Mouse (Mus musculus) kidney, adult 2 months (tissue): ENCODE results near the gene Lpin2. TPM values are rescaled to one million over a fixed set of nuclear protein-coding genes. Genes with fewer than 3 reads are reported as not detected.
A peak's percentile ranks its signal among the peaks of the same experiment; 100 is the strongest.

ENCODE experiments used
- DNase-seq: peaks from one replicate; pipeline ENCODE4 v3.0.0; 2021
- H3K27ac ChIP-seq: fragments of 200-500 bp; 2 replicates; pipeline ENCODE4 v1.5.1; 2012; ENCODE audit warnings: low read depth, low read length, control low read depth, inconsistent platforms; ENCODE audit not compliant: insufficient read depth
- H3K27me3 ChIP-seq: fragments of 200-500 bp; replicated peaks from 2 replicates; pipeline ENCODE4 v1.6.1; 2012; ENCODE audit warnings: mild to moderate bottlenecking, moderate library complexity, low read length, inconsistent platforms; ENCODE audit not compliant: control insufficient read depth, insufficient read depth
- H3K36me3 ChIP-seq: fragments of 200-500 bp; 2 replicates; pipeline ENCODE4 v1.6.1; 2012; ENCODE audit warnings: mild to moderate bottlenecking, moderate library complexity, low read length, inconsistent platforms; ENCODE audit not compliant: control insufficient read depth, insufficient read depth
- H3K4me1 ChIP-seq: fragments of 200-500 bp; 2 replicates; pipeline ENCODE4 v1.6.1; 2011; ENCODE audit warnings: low read length; ENCODE audit not compliant: control insufficient read depth, insufficient read depth
- H3K4me3 ChIP-seq: fragments of 200-500 bp; 2 replicates; pipeline ENCODE4 v1.5.1; 2011; ENCODE audit warnings: mild to moderate bottlenecking, low read depth, low read length, control low read depth; ENCODE audit not compliant: insufficient read depth
- CTCF ChIP-seq: fragments of 200-500 bp; conservative IDR thresholded peaks from 2 replicates; pipeline ENCODE4 v1.5.1; 2011; ENCODE audit warnings: low read depth, mild to moderate bottlenecking, control low read depth, low read length, moderate library complexity, mixed read lengths; ENCODE audit not compliant: insufficient read depth, insufficient read length
- POLR2A ChIP-seq: fragments of 200-500 bp; IDR thresholded peaks from one replicate; pipeline ENCODE4 v1.6.1; 2011; ENCODE audit warnings: low read depth, low read length, control low read depth
- WGBS: fragments of 180-500 bp; shearing (Covaris S2); methylation state at CpG from one replicate; pipeline ENCODE4 v1.1.7; 2018; 5-methylcytosine and 5-hydroxymethylcytosine counted together
- polyA plus RNA-seq: library from polyadenylated mRNA; depleted of rRNA; stranded (reverse); fragments of >200 nt; gene quantifications from 2 replicates; pipeline ENCODE4 v1.2.3, GENCODE M21; 2012

The Lpin2 gene
- polyA plus RNA-seq, 1 experiment: 17.7 TPM

DNA sequence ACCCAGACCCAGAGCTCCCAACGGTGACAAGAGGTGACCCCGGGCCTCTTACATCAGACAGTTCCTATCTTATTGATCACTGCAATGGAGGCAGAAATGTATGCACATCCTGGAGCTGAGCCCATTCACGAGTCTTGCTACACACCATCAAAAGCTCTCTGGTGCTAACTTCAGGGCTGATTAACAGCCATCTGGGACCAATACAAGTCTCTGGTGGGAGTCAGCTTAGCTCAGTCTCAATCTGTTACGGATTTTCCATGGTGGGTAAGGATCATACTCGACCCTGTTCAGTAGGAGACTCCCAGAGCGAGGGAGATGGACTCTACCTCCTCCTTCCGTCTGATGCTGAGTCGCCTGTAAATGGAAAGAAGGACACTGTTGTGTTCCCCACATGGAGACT lies 22.6 kb upstream of the Lpin2 start:
- Histone ChIP-seq H3K27me3 (no peaks in the 10 kb centered on the region), H3K4me1 (peaks cover 22% of the 10 kb centered on the region), H3K27ac (peak overlapping the region; percentile 68; the same call in 1 of the 2 replicates), H3K36me3 (no peaks in the 10 kb centered on the region), H3K4me3 (no peak overlapping the region)
- no peak for DNase-seq
- no peak for TF ChIP-seq POLR2A
- no peak for TF ChIP-seq CTCF
- 67% methylated on average over 8 of the region's 8 CpGs for WGBS

DNA sequence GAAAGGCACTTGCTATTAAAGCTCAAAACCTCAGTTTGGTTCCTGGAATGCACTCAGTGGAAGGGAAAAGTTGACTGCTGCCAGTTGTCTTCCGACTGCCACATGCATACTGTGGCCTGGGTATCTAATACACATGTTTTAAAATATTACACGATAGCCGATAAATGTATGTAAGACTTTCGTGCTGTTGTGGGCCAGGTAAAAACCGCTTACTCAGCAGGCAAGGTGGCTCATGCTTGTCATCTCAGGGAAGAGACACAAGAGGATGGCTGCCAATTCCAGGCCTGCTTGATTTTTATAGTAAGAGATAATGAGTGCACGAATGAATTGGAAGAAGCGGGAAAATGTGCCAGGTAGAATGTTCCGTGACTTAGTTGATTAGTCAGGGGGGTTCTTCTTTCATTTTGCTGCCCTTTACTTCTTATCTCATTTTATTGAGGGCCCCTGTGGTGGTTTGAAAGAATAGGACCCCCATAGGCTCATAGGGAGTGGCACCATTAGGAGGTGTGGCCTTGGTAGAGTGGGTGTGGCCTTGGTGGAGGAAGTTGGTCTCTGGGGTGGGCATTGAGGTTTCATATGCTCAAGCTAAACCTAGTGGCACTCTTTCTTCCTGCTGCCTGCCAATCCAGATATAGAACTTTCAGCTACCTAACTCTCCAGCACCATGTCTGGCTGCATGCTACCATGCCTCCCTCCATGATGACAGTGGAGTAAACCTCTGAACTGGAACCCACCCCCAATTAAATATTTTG lies 21.9 kb upstream of the Lpin2 start:
- no peak for DNase-seq
- H3K36me3 ChIP-seq: no peaks in the 10 kb centered on the region
- no peak for TF ChIP-seq CTCF
- no peak for TF ChIP-seq POLR2A
- no peak overlapping the region for H3K4me3 ChIP-seq
- H3K4me1 ChIP-seq: peaks cover 22% of the 10 kb centered on the region
- WGBS: 91% methylated on average over 8 of the region's 8 CpGs
- no peaks in the 10 kb centered on the region for H3K27me3 ChIP-seq
- 0 out of 2 replicates have a peak overlapping the region, but pooled peaks have one; percentile 68 for H3K27ac ChIP-seq

DNA sequence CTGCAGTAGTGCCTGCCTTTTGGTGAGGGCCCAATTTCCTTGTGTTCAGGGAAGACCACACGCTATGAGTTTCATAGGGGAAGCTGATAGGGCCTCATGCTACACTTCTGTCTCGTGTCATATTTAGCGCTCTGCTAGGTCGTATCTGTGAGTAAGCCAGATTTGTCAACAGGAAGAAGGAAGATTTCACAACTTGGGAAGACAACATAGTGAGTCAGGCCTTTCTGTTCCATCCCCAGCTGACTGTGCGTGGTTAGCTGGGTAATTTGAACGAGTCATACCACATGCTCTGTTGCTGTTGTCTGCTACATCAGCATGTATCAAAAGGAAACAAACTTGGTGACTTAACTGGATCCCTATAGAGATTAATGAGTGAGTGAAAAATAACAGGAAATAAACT lies 17.4 kb upstream of the Lpin2 start:
- DNase-seq: peak; percentile 58
- 56% methylated on average over 6 of the region's 6 CpGs for WGBS

DNA sequence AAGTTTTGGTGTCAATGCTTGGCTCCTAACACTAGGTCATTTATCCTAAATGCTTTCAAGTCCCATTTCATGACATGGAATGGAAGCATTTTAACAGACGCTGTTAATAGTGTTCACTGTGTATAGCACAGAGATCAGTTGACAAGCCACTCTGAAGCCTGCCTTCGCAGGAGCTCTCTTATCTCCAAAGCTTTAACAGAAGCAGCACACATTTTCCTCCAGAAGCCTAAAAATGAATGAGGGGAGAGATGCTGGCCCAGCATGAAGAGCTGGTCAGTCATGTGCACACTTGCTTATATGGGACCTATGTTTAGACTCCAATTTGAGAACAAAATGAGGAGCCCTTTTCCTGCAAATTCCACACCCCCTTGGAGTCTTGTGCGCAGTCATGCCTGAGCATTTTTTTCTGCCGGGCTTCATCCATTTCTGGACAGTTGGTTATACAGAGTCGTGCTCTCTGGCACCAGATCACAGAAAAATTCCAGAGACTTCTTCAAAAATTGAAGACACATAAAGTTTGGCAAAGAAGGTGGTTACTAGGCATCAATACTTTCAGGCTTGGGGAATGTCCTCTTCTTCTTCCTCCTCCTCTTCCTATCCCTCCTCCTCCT lies 14.1 kb upstream of the Lpin2 start:
- H3K27ac ChIP-seq: no peak overlapping the region
- DNase-seq: no peak
- H3K27me3 ChIP-seq: no peaks in the 10 kb centered on the region
- no peak overlapping the region for H3K4me3 ChIP-seq
- 67% methylated on average over 5 of the region's 5 CpGs for WGBS
- TF ChIP-seq POLR2A (no peak), CTCF (no peak)
- no peaks in the 10 kb centered on the region for H3K4me1 ChIP-seq
- no peaks in the 10 kb centered on the region for H3K36me3 ChIP-seq

More for the DNA sequence above, 17.4 kb upstream of the Lpin2 start:
- H3K27ac ChIP-seq: no peak overlapping the region
- no peak overlapping the region for H3K4me3 ChIP-seq
- H3K36me3 ChIP-seq: no peaks in the 10 kb centered on the region
- H3K27me3 ChIP-seq: no peaks in the 10 kb centered on the region
- TF ChIP-seq POLR2A: no peak
- no peak for TF ChIP-seq CTCF
- peaks cover 7% of the 10 kb centered on the region; the same call in 1 of the 2 replicates for H3K4me1 ChIP-seq

DNA sequence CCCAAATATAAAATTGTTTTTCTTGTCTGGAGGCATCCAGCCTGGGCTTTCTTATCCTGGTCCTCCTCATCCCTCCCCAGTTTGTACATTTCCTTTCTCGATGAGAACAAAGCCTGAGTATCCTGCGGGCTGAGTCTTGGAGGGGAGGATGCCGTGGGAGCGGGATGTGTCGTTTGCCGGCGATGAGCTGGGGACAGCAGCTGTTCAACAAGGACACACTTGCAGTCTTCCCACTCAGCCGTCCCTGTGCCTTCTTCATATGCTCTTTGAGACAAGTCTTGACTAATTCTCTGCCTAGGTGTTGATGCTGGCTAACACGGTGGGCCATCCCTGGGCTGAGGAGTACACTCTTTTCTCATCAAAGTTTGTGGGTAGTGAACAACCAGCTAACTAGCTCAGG lies 13.5 kb upstream of the Lpin2 start:
- Histone ChIP-seq H3K4me3 (no peak overlapping the region), H3K36me3 (no peaks in the 10 kb centered on the region), H3K27me3 (no peaks in the 10 kb centered on the region), H3K27ac (peak overlapping the region; percentile 9; the same call in 1 of the 2 replicates), H3K4me1 (no peaks in the 10 kb centered on the region)
- no peak for TF ChIP-seq CTCF
- no peak for TF ChIP-seq POLR2A
- WGBS: 48% methylated on average over 9 of the region's 9 CpGs
- no peak for DNase-seq

DNA sequence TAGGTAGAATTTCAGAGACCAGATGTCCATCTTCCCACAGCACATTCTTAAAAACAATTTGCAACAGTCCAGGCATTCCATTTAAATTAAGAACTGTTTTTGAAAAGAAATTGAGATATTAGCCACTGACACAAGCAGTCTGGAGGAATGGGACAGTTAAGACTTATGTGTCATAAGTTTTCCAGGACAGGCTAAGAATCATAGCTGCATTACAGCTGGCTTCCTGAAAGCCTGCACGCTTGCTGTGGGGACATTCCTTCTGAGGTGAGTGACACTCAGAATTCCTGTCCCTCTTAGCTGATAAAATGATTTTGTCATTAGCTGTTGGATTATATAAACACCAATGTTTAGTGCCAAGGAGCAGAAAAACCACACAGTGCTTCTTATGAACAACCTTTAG lies 12.7 kb upstream of the Lpin2 start:
- no peak for DNase-seq
- Histone ChIP-seq H3K36me3 (no peaks in the 10 kb centered on the region), H3K27ac (peak overlapping the region; percentile 9; the same call in 1 of the 2 replicates), H3K27me3 (no peaks in the 10 kb centered on the region), H3K4me3 (no peak overlapping the region), H3K4me1 (no peaks in the 10 kb centered on the region)
- TF ChIP-seq CTCF (no peak), POLR2A (no peak)
- WGBS: 71% methylated on average over 1 of the region's 1 CpGs

DNA sequence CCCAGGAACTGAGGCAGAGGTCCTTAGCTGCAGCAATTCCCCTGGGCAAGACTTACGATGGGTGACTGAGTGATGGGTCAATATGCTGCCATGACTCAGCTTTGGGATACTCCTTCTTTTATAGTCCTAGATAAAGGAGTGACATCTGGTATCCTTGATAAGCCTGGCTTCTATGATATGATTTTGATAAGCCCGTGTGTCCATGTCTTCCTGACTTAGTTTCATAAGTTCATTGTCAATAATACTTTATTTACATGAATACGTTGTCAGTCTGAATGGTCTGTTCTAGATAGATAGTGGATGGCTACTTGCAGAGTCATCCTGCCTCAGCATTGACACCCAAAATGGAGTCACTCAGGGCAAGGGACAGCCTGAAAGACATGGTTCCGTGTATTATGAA lies 11.2 kb upstream of the Lpin2 start:
- Histone ChIP-seq H3K27ac (no peak overlapping the region), H3K4me1 (no peaks in the 10 kb centered on the region), H3K4me3 (no peak overlapping the region), H3K36me3 (no peaks in the 10 kb centered on the region), H3K27me3 (no peaks in the 10 kb centered on the region)
- WGBS: 98% methylated on average over 4 of the region's 4 CpGs
- TF ChIP-seq POLR2A (no peak), CTCF (no peak)
- DNase-seq: no peak

DNA sequence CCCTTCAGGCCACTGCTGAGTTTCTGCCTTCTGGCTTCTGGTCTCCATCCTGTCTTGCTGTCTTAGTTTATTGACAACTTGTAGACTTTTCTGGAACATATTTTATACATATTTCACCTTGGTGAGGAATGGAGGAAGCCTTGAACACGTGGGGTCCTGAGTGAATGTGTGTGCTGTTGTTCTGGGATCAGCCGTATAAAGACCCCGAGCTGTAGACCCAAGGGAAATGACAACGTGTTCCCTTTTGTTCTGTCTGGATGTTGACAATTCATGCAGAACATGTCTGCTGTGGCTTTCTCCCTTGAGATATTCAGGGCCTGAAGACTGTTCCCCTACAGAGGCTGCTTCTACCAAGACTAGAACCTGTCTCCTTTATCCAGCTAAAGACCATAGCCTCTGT lies 5.0 kb upstream of the Lpin2 start:
- TF ChIP-seq CTCF (no peak), POLR2A (no peak)
- peaks cover 5% of the 10 kb centered on the region; the same call in 1 of the 2 replicates for H3K4me1 ChIP-seq
- no peaks in the 10 kb centered on the region for H3K36me3 ChIP-seq
- no peak for DNase-seq
- no peak overlapping the region for H3K27ac ChIP-seq
- WGBS: 70% methylated on average over 4 of the region's 4 CpGs
- H3K27me3 ChIP-seq: no peaks in the 10 kb centered on the region
- no peak overlapping the region for H3K4me3 ChIP-seq
